Mouse (Mus musculus) heart, embryonic 13.5 days (tissue): ENCODE results near the gene Nme1. TPM values are rescaled to one million over a fixed set of nuclear protein-coding genes. Genes with fewer than 3 reads are reported as not detected.

Experiments
- ATAC-seq: fragments of 200-750 bp; cut with Nextera tagmentation; 2 replicates; pipeline ENCODE4 v1.8.0; 2017; ENCODE audit warnings: moderate TSS enrichment; ENCODE audit not compliant: insufficient number of reproducible peaks, low FRiP score, low TSS enrichment; ENCODE audit errors: extremely low read depth
- H3K27ac ChIP-seq: fragments of 300-500 bp; sonication (generic); replicated peaks from 2 replicates; pipeline ENCODE4 v1.5.1; 2015; ENCODE audit warnings: moderate library complexity, mild to moderate bottlenecking, inconsistent platforms
- H3K27me3 ChIP-seq: fragments of 300-500 bp; sonication (generic); replicated peaks from 2 replicates; pipeline ENCODE4 v1.6.1; 2015; ENCODE audit warnings: mild to moderate bottlenecking, inconsistent platforms
- H3K36me3 ChIP-seq: fragments of 300-500 bp; sonication (generic); 2 replicates; pipeline ENCODE4 v1.6.1; 2015; ENCODE audit warnings: mild to moderate bottlenecking, inconsistent platforms
- H3K4me1 ChIP-seq: fragments of 300-500 bp; sonication (generic); 2 replicates; pipeline ENCODE4 v1.6.1; 2015; ENCODE audit warnings: inconsistent platforms
- H3K4me2 ChIP-seq: fragments of 300-500 bp; sonication (generic); 2 replicates; pipeline ENCODE4 v1.6.1; 2015; ENCODE audit warnings: inconsistent platforms, mild to moderate bottlenecking, moderate library complexity
- H3K4me3 ChIP-seq: fragments of 300-500 bp; sonication (generic); 2 replicates; pipeline ENCODE4 v1.5.1; 2015; ENCODE audit warnings: moderate library complexity, mild to moderate bottlenecking, inconsistent platforms
- H3K9ac ChIP-seq: fragments of 300-500 bp; sonication (generic); 2 replicates; pipeline ENCODE4 v1.6.1; 2015; ENCODE audit warnings: inconsistent platforms, mild to moderate bottlenecking, moderate library complexity
- H3K9me3 ChIP-seq: fragments of 300-500 bp; sonication (generic); 2 replicates; pipeline ENCODE4 v1.6.1; 2016; ENCODE audit warnings: inconsistent platforms
- WGBS: fragments of 180-500 bp; shearing (Covaris S2); methylation state at CpG from one replicate; pipeline ENCODE4 v1.1.7; 2015; ENCODE audit warnings: mixed read lengths; 5-methylcytosine and 5-hydroxymethylcytosine counted together
- polyA plus RNA-seq: library from polyadenylated mRNA; unstranded; fragments of >200 nt; fragmentation: Nextera tagmentation; extraction: Ambion mirVana; gene quantifications from 2 replicates; pipeline ENCODE4 v1.2.1, GENCODE M21; 2015

Gene Nme1
- polyA plus RNA-seq, 1 experiment from 2014 or later, result 112 TPM

DNA sequence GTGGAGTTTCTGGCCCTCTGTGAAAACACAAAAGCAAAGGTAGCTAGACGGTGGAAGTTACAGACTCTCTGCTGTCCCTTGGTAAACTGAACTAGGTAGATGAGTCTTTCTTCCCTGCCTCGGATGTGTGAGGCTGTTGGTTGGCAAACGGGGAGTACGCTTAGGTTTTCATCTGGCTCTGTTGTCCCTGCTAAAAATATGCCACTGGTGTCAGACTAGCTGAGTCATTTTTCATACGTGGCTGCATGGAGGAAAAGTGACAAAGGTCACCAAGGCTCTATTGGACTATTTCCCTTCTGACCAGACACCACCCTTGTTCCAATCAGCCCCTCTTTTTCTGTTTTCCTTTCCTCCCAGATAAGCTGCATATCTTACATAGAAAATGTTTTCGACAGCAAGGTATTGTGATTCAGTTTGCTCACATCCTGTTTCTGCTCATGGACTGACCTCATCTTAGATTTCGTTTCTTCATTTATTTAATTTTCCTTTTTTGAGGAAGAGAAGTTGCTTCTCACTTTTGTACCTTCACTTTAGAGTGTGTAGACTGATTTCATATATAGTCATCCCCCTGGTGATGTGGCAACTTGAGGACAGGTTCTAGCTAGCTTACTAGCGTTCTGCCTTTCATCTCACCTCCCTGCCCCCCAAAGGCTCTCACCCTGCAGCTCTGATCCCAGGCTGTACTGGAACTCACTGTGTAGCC is 19.5 kb upstream of the Nme1 start:
- H3K4me1 ChIP-seq, result peaks cover 31% of the 10 kb centered on the region
- peak overlapping the region; percentile 62 for H3K9ac ChIP-seq
- no peak for ATAC-seq
- H3K27me3 ChIP-seq, result no peaks in the 10 kb centered on the region
- no peaks in the 10 kb centered on the region for H3K9me3 ChIP-seq
- peak overlapping the region; percentile 48 for H3K4me2 ChIP-seq
- H3K4me3 ChIP-seq, result no peak overlapping the region
- no peaks in the 10 kb centered on the region for H3K36me3 ChIP-seq
- peak overlapping the region; percentile 96 for H3K27ac ChIP-seq
- 33% methylated on average over 8 of the region's 8 CpGs for WGBS

DNA sequence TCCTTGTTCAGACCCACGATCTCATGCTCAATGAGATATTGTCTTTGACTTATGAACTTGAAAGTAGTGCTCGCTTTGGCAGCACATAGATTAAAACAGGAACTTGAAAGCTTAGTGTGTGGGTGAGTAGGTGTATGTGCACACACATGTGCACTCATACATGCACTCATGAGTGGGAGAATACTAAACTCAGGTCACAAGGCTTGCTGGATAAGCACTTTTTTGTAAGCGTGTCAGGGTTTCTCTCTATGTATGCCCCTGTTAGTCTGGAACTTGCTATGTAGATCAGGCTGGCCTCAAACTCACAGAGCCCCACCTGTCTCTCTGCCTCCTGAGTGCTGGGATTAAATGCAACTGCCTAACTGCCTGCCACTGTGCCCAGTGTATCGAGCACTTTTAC is 18.7 kb upstream of the Nme1 start:
- Histone ChIP-seq H3K9me3 (no peaks in the 10 kb centered on the region), H3K27ac (peak overlapping the region; percentile 96)

DNA sequence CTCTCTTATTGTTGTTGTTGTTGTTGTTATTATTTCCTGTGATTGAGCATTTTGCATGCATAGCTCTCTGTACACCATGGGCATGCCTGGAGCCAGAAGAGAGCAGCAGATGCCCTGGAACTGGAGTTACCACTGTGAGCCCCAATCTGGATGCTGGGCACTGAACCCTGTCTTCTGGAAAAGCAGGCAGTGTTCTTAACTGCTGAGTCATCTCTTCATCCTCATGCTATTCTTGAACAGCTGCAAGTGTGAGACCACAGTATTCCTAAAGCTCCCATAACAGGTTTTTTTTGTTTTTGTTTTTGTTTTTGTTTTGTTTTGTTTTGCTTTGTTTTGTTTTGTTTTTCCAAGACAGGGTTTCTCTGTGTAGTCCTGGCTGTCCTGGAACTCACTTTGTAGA is 18.0 kb upstream of the Nme1 start:
- H3K4me2 ChIP-seq, result no peak overlapping the region
- no peaks in the 10 kb centered on the region for H3K27me3 ChIP-seq
- H3K4me3 ChIP-seq, result no peak overlapping the region
- ATAC-seq, result no peak
- no peaks in the 10 kb centered on the region for H3K36me3 ChIP-seq
- H3K9me3 ChIP-seq, result no peaks in the 10 kb centered on the region
- no peak overlapping the region for H3K27ac ChIP-seq
- no peak overlapping the region for H3K9ac ChIP-seq
- H3K4me1 ChIP-seq, result peaks cover 31% of the 10 kb centered on the region

More for the DNA sequence above, 18.7 kb upstream of the Nme1 start:
- H3K4me1 ChIP-seq, result peaks cover 31% of the 10 kb centered on the region
- H3K36me3 ChIP-seq, result no peaks in the 10 kb centered on the region
- 70% methylated on average over 4 of the region's 4 CpGs for WGBS
- ATAC-seq, result no peak
- peak overlapping the region; percentile 62 for H3K9ac ChIP-seq
- no peak overlapping the region for H3K4me2 ChIP-seq
- no peak overlapping the region for H3K4me3 ChIP-seq
- H3K27me3 ChIP-seq, result no peaks in the 10 kb centered on the region

DNA sequence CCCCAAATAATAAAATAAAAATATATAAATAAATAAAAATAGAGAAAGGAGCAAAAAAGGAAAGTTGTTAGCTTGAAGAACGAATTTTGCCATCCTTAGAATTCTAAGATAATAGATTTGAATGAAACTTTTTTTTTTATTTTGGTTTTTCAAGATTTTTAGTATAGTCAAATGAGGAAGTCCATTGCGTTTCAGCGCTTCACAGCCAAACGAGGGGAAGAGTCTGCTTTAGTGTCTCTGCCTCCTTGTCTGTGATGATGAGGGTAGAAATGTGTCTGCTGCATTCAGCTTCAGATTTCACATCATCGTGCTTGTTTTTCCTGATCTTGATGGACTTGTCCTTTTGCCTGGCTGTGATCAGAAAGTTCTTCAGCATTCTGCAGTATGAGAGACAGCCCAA is 16.9 kb upstream of the Nme1 start:
- WGBS, result 79% methylated on average over 5 of the region's 5 CpGs
- H3K27ac ChIP-seq, result no peak overlapping the region
- ATAC-seq, result no peak

DNA sequence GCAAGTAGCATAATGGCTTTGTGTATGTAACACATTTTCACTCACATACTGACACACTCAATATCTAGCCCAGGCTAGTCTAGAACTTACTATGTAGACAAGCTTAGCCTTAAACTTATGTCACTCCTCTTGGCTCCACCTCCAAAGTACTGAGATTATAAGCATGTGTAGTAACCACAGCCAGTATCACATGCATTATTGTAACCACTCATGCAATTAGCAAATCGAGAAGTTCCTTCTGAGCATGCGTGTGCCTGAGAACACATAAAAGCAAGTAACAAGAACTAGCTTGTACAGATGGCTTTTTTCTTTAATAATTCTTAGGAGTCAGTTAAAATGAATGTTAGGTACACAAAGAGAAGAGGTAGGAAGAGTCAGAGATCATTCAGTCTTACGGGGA is 16.3 kb upstream of the Nme1 start:
- no peak overlapping the region for H3K4me3 ChIP-seq
- no peaks in the 10 kb centered on the region for H3K36me3 ChIP-seq
- no peaks in the 10 kb centered on the region for H3K9me3 ChIP-seq
- H3K9ac ChIP-seq, result no peak overlapping the region
- no peak overlapping the region for H3K4me2 ChIP-seq
- H3K27ac ChIP-seq, result no peak overlapping the region
- H3K27me3 ChIP-seq, result no peaks in the 10 kb centered on the region
- no peak for ATAC-seq
- H3K4me1 ChIP-seq, result peaks cover 29% of the 10 kb centered on the region
- 86% methylated on average over 3 of the region's 3 CpGs for WGBS

More for the DNA sequence above, 16.9 kb upstream of the Nme1 start:
- H3K36me3 ChIP-seq, result no peaks in the 10 kb centered on the region
- no peaks in the 10 kb centered on the region for H3K9me3 ChIP-seq
- H3K4me1 ChIP-seq, result peaks cover 31% of the 10 kb centered on the region
- no peak overlapping the region for H3K9ac ChIP-seq
- no peak overlapping the region for H3K4me3 ChIP-seq
- no peak overlapping the region for H3K4me2 ChIP-seq
- no peaks in the 10 kb centered on the region for H3K27me3 ChIP-seq

DNA sequence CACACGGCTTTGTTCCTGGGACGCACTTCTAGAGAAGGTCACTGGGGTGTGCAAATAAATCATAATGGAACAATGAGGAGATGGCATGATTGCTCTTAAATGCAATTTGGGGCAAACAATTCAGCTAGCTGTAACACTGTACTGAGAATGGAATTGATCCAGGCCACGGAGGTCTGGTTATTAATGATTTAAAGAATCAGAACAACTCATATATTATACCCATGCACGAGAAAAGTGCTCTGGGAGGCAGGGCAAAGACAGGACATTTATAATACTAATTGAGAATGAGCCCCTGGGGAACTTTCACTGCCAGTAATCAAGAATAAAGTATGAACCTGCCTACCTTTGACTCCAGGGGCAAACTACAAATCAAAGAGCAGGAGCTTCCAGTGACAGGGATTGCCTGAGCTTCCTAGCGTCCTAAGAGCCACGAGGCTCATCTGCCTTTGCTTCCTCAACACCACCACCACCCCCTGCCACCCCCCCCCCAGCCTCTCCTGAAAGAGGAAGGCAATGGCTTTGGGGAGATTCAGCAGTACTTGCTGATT is 11.3 kb upstream of the Nme1 start:
- ATAC-seq, result no peak
- H3K27ac ChIP-seq, result no peak overlapping the region
- no peak overlapping the region for H3K9ac ChIP-seq
- H3K4me2 ChIP-seq, result no peak overlapping the region
- H3K4me1 ChIP-seq, result no peaks in the 10 kb centered on the region
- no peaks in the 10 kb centered on the region for H3K9me3 ChIP-seq
- no peaks in the 10 kb centered on the region for H3K36me3 ChIP-seq
- no peak overlapping the region for H3K4me3 ChIP-seq
- H3K27me3 ChIP-seq, result no peaks in the 10 kb centered on the region
- WGBS, result 58% methylated on average over 6 of the region's 6 CpGs

DNA sequence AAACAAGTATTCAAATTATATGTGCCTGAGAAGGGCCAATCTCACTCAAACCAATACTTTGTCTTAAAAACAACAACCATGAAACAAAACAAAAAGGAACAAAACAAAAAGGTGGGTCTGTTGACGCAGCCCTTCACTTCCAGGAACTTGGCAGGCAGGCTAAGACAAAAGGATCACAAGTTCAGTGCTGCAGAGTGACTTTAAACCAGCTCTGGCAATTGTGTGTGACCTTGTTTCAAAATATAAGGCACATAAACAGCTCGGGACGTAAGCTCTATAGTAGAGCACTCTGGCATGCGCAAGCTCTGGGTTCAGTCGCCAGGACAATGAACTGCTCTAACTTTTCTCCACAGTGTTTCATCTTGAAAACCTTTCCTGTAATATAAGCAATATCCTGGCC is 4.6 kb upstream of the Nme1 start:
- Histone ChIP-seq H3K4me2 (no peak overlapping the region), H3K36me3 (no peaks in the 10 kb centered on the region), H3K4me1 (peaks cover 9% of the 10 kb centered on the region), H3K9ac (no peak overlapping the region), H3K4me3 (no peak overlapping the region), H3K27me3 (no peaks in the 10 kb centered on the region), H3K9me3 (no peaks in the 10 kb centered on the region), H3K27ac (no peak overlapping the region)
- WGBS, result 87% methylated on average over 5 of the region's 5 CpGs
- ATAC-seq, result no peak

DNA sequence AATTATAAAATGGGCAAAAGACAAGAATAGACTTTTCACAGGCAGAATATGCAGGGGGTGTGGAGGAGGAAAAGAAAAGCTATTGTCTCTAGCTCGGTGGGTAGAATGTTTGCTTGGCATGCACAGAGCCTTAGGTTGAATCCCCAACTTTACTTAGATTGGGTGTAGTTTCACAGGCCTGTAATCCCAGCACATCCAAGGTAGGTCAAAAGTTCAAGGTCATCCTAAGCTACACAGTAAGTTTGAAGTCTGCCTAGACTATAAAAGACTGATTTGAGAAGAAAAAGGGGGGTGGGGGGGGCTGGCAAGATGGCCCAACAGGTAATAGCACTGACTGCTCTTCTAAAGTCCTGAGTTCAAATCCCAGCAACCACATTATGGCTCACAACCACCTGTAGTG is 1.5 kb upstream of the Nme1 start:
- peaks cover 21% of the 10 kb centered on the region for H3K4me1 ChIP-seq
- no peak overlapping the region for H3K4me3 ChIP-seq
- H3K9me3 ChIP-seq, result no peaks in the 10 kb centered on the region
- H3K4me2 ChIP-seq, result no peak overlapping the region
- ATAC-seq, result no peak
- no peak overlapping the region for H3K27ac ChIP-seq
- peaks cover 15% of the 10 kb centered on the region for H3K36me3 ChIP-seq
- no peaks in the 10 kb centered on the region for H3K27me3 ChIP-seq
- 66% methylated on average over 1 of the region's 1 CpGs for WGBS
- H3K9ac ChIP-seq, result no peak overlapping the region

DNA sequence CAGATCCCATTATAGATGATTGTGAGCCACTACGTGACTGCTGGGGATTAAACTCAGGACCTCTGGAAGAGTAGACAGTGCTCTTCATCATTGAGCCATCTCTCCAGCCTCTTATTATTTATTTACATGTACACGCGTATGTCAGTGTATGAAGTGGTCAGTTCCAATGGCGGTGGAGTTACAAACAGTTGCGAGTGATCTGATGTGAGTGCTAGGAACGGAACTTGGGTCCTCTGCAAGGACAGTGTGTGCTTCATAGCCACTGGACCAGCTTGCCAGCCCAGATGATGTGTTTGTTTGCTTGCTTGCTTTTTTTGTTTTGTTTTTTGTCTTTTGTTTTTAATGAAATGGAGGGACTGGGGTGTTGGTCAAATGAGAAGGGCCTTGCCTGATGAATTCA is 850 bp upstream of the Nme1 start:
- ATAC-seq, result no peak
- Histone ChIP-seq H3K4me3 (no peak overlapping the region), H3K27ac (peak overlapping the region; percentile 64; the same call in 1 of the 2 replicates), H3K9me3 (no peaks in the 10 kb centered on the region), H3K4me2 (peak overlapping the region; percentile 89), H3K4me1 (peaks cover 21% of the 10 kb centered on the region), H3K36me3 (peaks cover 21% of the 10 kb centered on the region), H3K27me3 (no peaks in the 10 kb centered on the region), H3K9ac (peak overlapping the region; percentile 71)
- 91% methylated on average over 6 of the region's 6 CpGs for WGBS

DNA sequence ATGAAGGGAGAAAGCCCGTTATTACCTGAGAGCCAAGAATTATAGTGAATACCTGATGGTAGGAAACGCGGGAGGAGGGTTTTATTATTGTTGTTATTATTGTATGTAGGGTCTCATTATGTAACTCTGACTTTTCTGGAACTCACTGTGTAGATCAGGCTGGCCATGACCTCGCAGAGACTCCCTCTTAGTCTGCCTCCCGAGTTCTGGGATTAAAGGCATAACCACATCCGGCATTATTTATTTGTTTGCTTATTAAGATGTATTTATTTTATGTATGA is 467 bp upstream of the Nme1 start:
- peak overlapping the region; percentile 71 for H3K9ac ChIP-seq
- no peak for ATAC-seq
- H3K9me3 ChIP-seq, result no peaks in the 10 kb centered on the region
- H3K4me3 ChIP-seq, result peak overlapping the region; percentile 72
- 38% methylated on average over 6 of the region's 6 CpGs for WGBS
- peak overlapping the region; percentile 89 for H3K4me2 ChIP-seq
- peak overlapping the region; percentile 64 for H3K27ac ChIP-seq
- peaks cover 21% of the 10 kb centered on the region for H3K4me1 ChIP-seq
- no peaks in the 10 kb centered on the region for H3K27me3 ChIP-seq
- H3K36me3 ChIP-seq, result peaks cover 25% of the 10 kb centered on the region

DNA sequence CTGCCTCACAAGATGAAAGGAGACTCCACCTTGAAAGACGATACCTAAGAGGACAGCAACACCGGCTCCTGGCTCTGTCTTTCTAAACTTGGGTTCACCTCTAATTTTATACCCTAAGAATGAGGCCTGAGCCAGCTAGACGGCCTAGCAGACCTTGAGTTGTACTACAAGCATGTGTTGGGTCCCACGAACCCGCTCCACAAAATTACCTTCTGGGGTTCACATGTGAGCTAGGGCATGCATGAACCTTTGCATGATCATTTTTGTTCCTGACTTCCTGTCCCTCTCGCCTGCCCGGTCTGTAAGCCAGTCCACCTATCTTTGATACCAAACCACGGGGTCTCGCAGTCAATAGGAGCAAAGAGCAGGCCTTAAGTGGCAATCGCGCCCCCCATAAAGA is 940 bp downstream of the Nme1 start:
- no peaks in the 10 kb centered on the region for H3K27me3 ChIP-seq
- no peak for ATAC-seq
- H3K4me2 ChIP-seq, result peak overlapping the region; percentile 89
- WGBS, result 2% methylated on average over 11 of the region's 11 CpGs
- H3K4me1 ChIP-seq, result peaks cover 21% of the 10 kb centered on the region
- H3K4me3 ChIP-seq, result peak overlapping the region; percentile 72
- peak overlapping the region; percentile 83 for H3K9ac ChIP-seq
- peaks cover 39% of the 10 kb centered on the region for H3K36me3 ChIP-seq
- H3K9me3 ChIP-seq, result no peaks in the 10 kb centered on the region
- peak overlapping the region; percentile 80 for H3K27ac ChIP-seq

DNA sequence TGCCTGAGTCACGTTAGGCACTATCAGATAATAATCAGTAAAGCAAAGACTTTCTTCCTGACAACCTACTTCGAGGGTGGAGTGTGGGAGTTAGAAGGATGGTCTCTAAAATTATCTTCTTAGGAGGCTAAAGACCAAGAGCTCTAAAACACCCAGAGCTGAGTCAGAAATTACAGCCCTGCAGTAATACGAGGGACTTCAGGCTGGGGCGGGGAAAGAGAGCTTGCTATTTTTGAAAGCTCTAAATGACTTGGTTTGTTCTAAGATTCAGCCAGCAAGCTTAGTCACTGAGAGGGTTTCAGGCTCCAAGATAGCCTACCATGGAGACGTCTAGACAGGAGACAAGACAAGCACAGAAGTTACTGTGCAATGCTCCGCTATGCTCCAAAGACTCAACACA is 2.9 kb downstream of the Nme1 start:
- Histone ChIP-seq H3K27me3 (no peaks in the 10 kb centered on the region), H3K9ac (no peak overlapping the region), H3K9me3 (no peaks in the 10 kb centered on the region), H3K4me3 (no peak overlapping the region), H3K4me2 (no peak overlapping the region), H3K27ac (no peak overlapping the region), H3K36me3 (peaks cover 57% of the 10 kb centered on the region), H3K4me1 (peaks cover 21% of the 10 kb centered on the region)
- ATAC-seq, result no peak
- WGBS, result 80% methylated on average over 6 of the region's 6 CpGs
